Mouse (Mus musculus) c-Kit-positive CD71-negative TER-119-negative erythroid progenitor cells, embryonic 14.5 days (primary cell): ENCODE data around the gene Slamf9.

Experiments
- DNase-seq: peaks from one replicate; pipeline ENCODE4 v3.0.0-alpha.2; 2013; ENCODE audit warnings: low read depth

Gene Slamf9

DNA sequence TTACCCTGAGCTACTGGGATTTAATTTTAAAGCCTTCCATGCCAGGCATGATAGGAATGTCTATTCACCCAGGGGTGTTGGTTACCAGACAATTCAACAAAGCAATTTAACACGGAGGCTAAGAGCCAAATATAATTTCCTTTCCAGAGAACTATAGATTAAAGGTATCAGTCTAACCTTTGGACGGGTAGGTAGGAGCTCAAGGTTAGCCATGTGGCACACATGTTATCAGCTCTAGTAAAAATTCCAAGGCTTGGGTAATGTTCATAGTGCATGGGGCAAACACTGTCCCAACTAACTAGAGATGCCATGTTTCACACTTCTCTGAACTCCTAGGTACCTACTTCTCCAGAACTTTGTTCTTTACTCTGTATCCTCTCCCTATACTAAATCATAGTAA is 13.6 kb upstream of the Slamf9 start:
- DNase-seq: no peak

GRCm38 (mm10) chr1:172462534-172462933 is 12.6 kb upstream of the Slamf9 start:
- no peak for DNase-seq

DNA sequence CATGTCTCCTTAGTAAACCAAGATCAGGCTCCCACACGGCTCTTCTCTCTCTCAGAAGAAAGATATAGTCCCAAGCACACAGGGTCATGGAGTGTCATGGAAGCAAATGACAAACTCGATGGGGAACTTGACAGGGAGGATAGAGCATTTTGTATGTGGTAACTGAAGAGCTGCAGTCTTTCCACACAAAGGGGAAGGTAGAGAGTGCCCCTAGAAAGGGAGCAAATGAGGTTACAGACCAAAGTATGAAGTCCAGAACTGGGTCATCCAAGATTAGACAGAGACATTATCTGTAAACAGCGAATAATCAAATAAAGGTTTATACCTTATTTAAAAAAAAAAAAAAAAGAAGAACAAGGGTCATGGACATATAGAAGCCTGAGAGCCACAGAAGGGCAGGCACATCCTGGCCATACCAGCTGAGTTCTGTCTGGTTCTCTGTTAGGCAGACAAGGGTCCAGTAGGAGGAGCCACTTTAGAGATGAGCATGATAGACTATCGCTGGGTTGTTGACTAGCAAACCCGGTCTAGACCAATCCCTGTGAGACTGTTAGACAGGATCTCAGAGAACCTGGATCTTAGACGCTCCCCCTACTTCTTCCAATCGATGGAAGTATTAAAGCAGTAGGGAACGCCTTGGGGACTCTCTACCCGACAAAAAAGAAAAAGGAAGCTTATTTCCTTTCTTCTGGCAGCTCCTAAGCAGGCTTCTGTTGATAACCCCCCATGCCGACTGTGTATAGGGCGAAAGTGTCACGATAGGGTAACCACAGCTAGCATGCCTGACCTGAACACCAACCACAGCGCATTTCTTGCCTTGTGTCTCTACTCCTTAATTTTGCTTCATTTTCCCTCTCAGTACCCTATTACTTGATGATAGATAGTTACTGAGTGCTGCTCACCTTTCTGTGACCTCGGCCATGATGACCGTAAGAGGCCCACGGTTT is 11.5 kb upstream of the Slamf9 start:
- no peak for DNase-seq

DNA sequence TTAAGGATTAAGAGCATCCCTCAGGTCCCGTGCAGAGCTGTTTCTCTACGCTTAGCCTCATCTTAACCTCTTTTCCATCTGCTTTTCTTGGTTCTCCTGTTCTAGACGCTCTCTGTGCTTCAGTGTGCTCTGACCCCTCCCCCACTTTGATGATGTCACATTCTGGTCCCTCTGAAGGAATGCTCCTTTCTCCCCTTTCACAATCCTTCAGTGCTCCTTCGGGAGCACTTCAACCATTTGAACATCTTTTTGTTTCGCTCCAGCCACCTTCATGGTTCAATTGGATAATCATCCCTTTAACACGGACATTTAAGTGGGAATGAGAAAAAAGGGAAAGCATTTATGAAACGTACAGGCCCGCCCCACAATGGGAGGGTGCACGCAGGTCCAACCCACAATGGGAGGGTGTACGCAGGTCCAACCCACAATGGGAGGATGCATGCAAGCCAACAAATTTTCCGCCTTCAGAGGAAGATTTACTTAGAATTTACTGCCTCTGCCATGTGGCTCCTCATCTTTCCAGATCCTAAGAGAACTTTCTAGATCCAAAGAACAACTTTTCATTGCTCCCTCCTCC is 6.8 kb upstream of the Slamf9 start:
- no peak for DNase-seq

DNA sequence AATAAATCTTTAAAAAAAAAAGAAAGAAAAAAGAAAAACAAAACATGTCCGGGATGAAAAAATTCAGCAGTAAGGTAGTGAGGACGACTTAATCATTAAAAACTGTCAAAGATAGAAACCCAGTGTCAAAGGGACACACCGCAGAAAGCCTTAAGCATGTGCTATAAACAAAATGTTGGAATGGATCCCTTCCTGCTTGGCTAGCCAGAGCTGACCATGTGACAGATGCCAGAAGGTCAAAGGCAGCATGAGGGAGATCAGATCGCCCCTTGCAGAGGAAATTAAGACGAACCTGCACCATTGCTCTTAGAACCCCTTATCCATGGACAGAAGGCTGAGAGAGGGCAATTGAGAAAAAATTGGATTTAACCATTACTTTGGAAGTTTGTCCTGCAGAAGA is 5.8 kb upstream of the Slamf9 start:
- DNase-seq: no peak

DNA sequence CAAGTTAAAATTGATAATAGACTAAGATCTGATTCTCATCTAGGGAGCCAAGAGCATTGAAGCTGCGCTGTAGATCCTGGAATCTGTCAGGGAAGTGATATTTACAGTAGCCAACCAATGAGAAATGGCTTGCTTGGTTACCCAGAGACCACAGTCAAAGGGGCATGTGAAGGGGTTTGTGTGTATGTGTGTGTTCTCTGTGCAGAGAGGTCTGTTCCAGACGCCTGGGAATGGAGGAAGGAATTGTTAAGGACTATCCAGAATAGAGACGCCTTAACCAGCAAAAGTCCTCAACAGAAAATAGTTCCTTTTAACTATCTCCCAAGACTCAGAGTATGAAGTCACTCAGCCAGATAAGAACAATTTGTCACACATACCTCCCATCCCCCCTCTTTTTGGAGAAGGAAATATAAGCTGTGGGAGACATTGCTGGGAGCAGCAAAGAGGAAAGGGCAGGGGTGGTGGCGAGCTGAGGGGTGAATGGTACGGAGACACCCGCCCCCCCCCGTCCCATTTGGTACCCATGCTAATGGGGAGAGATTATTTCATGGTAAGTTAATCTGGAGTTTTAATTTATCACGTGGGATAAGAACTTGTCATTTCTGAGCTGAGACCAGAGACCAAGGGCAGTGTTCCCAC is 5.2 kb upstream of the Slamf9 start:
- no peak for DNase-seq

GRCm38 (mm10) chr1:172472909-172473308 is 2.2 kb upstream of the Slamf9 start:
- DNase-seq: no peak

DNA sequence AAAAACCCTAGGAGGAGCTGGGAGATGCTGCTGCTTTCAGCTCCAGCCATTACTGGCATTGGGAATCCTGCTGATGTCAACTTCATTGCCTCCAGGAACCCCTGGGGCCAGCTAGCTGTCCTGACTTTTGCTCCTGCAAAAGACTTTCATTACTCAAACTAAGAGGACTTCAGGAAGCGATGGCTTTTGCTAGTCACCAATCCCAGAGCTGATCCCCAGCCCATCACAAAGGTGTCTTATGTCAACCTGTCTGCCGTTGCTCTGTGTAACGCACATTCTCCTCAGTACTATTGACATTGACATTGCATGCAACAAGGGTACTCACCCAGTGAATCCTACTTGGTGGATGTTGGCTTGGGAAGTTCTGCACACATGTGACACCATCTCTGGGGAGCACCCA is 962 bp upstream of the Slamf9 start:
- DNase-seq: no peak

DNA sequence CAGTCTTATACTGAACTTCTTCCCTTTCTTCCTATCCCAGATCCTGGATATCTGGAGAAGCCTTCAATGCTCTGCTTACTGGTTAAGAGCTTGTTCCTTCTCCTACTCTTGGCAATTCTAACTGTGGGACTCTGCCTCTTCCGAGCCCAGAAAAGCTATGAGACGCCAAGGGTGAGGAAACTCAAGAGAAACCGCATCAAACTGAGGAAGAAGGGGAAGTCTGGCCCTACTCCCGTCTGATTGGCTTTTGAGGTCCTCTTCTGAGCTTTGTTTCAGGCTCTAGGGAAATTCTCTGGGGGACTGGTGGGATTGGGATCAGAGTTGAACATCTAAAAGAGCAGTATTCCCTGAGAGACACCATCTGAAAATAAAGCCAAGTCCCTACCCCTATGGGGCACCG is 2.9 kb downstream of the Slamf9 start:
- no peak for DNase-seq

DNA sequence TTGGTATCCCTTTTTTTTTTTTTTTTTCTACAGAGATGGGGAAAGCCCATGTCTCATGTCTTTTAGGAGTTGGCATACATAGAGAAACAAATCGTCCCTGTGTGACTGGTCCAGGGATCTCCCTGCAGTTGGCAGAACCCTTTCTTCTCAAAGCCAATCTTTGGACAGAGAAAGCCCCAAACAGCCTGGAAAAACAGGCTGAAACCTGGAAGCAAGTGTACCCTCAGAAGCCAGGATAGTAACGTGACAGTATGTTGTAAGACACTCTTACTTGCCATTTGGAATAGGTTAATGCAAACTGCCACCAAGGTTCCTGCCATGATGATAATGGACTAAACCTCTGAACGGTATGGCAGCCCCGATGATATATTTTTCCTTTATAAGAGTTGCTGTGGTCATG is 5.2 kb downstream of the Slamf9 start:
- no peak for DNase-seq

DNA sequence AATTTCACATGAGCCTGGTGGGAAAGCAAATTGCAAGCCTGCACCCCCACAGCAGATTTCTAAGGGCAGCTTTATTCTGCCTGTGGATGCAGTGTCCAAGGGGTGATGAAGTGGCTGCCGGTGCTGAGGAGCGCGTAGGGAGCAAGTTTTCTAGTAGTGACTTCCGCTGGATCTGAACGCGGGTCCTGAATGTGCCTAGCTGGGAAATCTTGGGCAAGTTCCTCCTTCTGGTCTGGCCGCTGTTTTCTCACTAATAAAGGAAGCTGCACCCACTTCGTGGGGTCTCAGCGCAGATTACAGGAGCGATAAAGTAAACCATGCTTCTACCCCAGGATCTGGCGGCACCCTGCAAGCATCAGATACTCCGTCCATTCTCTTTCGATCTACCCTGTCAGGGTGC is 6.0 kb downstream of the Slamf9 start:
- DNase-seq: no peak

- peak; percentile 67 for DNase-seq
Measured at GRCm38 (mm10) chr1:172481540-172482280, 6.6 kb downstream of the Slamf9 start, which contains the start of gene Igsf9. Gene Igsf9 (plus strand): TSS chr1:172481788.

DNA sequence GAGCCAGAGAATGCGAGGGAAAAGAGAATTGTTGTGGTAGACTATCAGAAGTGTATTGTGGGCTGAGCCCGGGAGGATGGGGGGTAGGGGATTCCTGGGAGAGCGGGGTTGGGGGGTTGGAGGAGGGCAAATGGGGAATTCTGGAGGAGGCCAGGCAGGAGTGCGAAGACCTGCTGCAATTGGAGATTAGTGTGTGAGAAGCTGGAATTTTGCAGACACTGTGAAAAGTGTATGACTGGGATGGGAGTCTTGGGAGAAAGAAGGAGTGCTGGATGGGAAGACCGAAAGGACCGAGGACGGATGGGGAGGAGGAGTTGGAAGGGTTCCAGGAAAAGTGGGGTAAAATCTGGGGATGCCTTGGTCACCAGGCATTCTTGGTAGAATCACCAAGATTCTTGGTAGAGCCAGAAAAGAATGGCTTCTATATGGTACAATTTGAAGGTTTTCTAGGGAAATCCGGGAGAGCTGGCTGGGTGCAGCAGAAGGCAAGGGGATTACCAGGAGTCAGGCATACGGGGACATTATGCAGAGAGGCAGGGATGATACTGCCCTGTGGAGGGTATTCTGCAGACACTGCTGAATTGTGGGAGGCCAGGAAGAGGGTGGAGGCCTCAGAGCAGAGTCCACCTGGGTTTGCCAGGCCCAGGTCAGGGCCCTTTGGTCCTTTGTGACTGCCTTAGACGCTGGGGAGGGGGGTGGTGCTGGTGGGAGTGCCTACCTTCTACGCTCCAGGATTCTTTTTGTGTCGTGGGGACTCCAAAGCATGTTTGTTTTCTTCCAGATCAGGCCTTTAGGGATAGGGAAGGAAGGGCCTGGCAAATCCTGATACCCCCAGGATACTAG is 7.6 kb downstream of the Slamf9 start:
- no peak for DNase-seq

- no peak for DNase-seq
Measured at GRCm38 (mm10) chr1:172483361-172483660, 8.2 kb downstream of the Slamf9 start.

DNA sequence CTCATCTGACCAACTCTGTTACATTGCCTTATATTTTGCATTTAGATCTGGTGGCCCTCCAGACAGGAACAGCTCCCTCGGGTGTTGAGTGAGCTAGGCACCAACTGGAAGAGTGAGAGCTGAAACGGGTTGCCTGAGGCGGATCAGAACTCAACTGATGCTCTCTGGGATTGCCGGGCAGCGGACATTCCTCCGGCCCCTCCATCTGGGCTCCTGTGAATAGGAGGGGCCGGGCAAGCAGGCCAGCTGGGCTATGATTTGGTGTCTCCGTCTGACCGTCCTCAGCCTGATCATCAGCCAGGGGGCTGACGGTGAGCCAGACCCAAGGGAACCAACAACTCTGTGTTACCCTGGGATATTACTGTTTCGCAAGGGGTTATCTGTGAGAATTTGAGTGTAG is 9.1 kb downstream of the Slamf9 start:
- no peak for DNase-seq

DNA sequence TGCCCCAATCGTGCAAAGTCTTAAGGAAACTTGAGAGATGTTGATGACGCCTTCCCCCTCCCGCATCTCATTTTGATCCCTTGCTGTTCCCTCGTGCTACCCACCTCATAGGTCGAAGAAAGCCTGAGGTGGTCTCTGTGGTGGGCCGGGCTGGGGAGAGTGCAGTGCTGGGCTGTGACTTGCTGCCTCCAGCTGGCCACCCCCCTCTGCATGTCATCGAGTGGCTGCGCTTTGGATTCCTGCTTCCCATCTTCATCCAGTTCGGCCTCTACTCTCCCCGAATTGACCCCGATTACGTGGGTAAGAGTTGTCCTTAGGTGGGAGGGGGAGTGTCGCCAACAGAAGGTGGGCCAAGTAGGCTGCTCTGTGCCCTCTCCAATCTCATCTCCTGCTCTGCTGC is 9.5 kb downstream of the Slamf9 start:
- no peak for DNase-seq

GRCm38 (mm10) chr1:172485821-172486220 is 10.7 kb downstream of the Slamf9 start:
- DNase-seq: no peak

- DNase-seq: no peak
Measured at GRCm38 (mm10) chr1:172486236-172486635, 11.1 kb downstream of the Slamf9 start.

GRCm38 (mm10) chr1:172486651-172487050 is 11.5 kb downstream of the Slamf9 start:
- DNase-seq: no peak

- DNase-seq: no peak
Measured at GRCm38 (mm10) chr1:172487859-172488258, 12.7 kb downstream of the Slamf9 start.

- no peak for DNase-seq
Measured at GRCm38 (mm10) chr1:172488831-172489230, 13.7 kb downstream of the Slamf9 start.
